Mouse (Mus musculus): Measurements from ENCODE around the gene Clrn1.

Gene Clrn1

GRCm38 (mm10) chr3:58831586-58831985, 53.6 kb downstream of the Clrn1 start:
- no peak for DNase-seq (ENCODE audit: low read depth, low spot score)

GRCm38 (mm10) chr3:58829926-58830325, 55.2 kb downstream of the Clrn1 start:
- no peak for DNase-seq (ENCODE audit: low read depth, low spot score)

GRCm38 (mm10) chr3:58828366-58829153, 56.6 kb downstream of the Clrn1 start:
- no peak for DNase-seq (ENCODE audit: low read depth, low spot score)

- no peak for DNase-seq (ENCODE audit: low read depth, low spot score)
These were observed 58.9 kb downstream of the Clrn1 start for GRCm38 (mm10) chr3:58826266-58826665.

- DNase-seq (ENCODE audit: low read depth, low spot score) = no peak
These were observed 62.9 kb downstream of the Clrn1 start, which contains the start of gene Mindy4b-ps for GRCm38 (mm10) chr3:58822211-58822610. Mindy4b-ps (minus strand) TSS chr3:58822311.

GRCm38 (mm10) chr3:58817337-58817736, 67.8 kb downstream of the Clrn1 start:
- DNase-seq (ENCODE audit: low read depth, low spot score) = no peak

- no peak for DNase-seq (ENCODE audit: low read depth, low spot score)
These were observed 70.9 kb downstream of the Clrn1 start for GRCm38 (mm10) chr3:58814191-58814590.

- DNase-seq (ENCODE audit: low read depth, low spot score) = no peak
These were observed 74.8 kb downstream of the Clrn1 start for GRCm38 (mm10) chr3:58810353-58810752.

- no peak for DNase-seq (ENCODE audit: low read depth, low spot score)
These were observed 75.8 kb downstream of the Clrn1 start for GRCm38 (mm10) chr3:58809111-58809915.

- no peak for DNase-seq (ENCODE audit: low read depth, low spot score)
These were observed 76.5 kb downstream of the Clrn1 start for GRCm38 (mm10) chr3:58808636-58809035.

- DNase-seq (ENCODE audit: low read depth, low spot score) = no peak
These were observed 80.4 kb downstream of the Clrn1 start for GRCm38 (mm10) chr3:58804745-58805144.

GRCm38 (mm10) chr3:58798676-58799075, 86.5 kb downstream of the Clrn1 start:
- DNase-seq (ENCODE audit: low read depth, low spot score) = no peak

- no peak for DNase-seq (ENCODE audit: low read depth, low spot score)
These were observed 86.9 kb downstream of the Clrn1 start for GRCm38 (mm10) chr3:58798245-58798644.

Data from WW6 (cell line).